Mouse (Mus musculus): Measurements from ENCODE around the gene Flcn. TPM values are rescaled to one million over a fixed set of nuclear protein-coding genes. Genes with fewer than 3 reads are reported as not detected.

The Flcn gene
- polyA plus RNA-seq, 1 experiment from 2014 or later, result 26.9 TPM

DNA sequence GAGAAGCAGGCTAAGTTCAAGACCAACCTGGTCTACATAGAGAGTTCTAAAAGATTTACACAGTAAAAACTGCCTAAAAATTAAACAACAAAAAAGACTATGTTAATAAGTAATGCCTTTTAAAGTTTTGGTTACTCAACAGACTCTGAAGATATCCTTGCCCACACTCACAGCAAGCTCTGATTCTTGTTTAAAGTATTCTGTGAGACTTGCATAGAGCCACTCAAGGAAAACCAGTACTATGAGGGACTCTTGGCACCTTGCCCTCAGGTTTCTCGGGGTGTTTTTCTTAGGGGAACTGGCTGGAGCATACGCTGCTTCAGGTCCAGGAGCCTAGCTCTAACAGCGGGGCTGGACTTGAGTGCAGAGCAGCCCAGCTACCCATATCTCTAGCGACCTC is 30.4 kb downstream of the Flcn start:
- H3K27ac ChIP-seq (replicated peaks), result no peak overlapping the region
- no peak for ATAC-seq (ENCODE audit: extremely low read depth, insufficient number of reproducible peaks, low FRiP score, low TSS enrichment)

DNA sequence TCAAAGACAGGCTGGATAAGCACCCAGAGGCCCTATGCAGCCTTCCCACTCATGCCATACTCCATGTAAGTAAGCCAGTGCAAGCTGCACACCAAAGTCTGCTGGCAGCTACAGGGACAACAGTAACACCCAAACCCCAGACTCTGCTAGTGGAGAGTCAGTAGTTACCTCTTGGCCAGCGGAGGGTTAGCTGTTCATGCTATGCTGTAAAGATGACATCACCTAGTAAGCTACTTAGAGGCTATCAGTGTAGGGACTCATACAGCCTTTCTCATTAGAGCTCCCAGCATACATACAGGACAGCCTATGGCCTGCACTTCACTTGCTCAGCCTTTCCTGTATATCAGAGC is 31.0 kb downstream of the Flcn start:
- ATAC-seq (ENCODE audit: extremely low read depth, insufficient number of reproducible peaks, low FRiP score, low TSS enrichment), result no peak
- H3K9me3 ChIP-seq, result no peaks in the 10 kb centered on the region
- no peaks in the 10 kb centered on the region for H3K27me3 ChIP-seq (replicated peaks)
- H3K36me3 ChIP-seq, result peaks cover 51% of the 10 kb centered on the region
- no peak overlapping the region for H3K9ac ChIP-seq
- no peak overlapping the region for H3K4me3 ChIP-seq
- H3K4me2 ChIP-seq, result no peak overlapping the region
- H3K27ac ChIP-seq (replicated peaks), result no peak overlapping the region
- 48% methylated on average over 1 of the region's 1 CpGs for WGBS
- H3K4me1 ChIP-seq, result peaks cover 26% of the 10 kb centered on the region

More for the DNA sequence above, 30.4 kb downstream of the Flcn start:
- WGBS, result 65% methylated on average over 4 of the region's 4 CpGs
- Histone ChIP-seq H3K4me1 (peaks cover 26% of the 10 kb centered on the region), H3K36me3 (peaks cover 45% of the 10 kb centered on the region), H3K9ac (no peak overlapping the region), H3K4me2 (no peak overlapping the region), H3K27me3 (replicated peaks) (no peaks in the 10 kb centered on the region), H3K4me3 (no peak overlapping the region), H3K9me3 (no peaks in the 10 kb centered on the region)

DNA sequence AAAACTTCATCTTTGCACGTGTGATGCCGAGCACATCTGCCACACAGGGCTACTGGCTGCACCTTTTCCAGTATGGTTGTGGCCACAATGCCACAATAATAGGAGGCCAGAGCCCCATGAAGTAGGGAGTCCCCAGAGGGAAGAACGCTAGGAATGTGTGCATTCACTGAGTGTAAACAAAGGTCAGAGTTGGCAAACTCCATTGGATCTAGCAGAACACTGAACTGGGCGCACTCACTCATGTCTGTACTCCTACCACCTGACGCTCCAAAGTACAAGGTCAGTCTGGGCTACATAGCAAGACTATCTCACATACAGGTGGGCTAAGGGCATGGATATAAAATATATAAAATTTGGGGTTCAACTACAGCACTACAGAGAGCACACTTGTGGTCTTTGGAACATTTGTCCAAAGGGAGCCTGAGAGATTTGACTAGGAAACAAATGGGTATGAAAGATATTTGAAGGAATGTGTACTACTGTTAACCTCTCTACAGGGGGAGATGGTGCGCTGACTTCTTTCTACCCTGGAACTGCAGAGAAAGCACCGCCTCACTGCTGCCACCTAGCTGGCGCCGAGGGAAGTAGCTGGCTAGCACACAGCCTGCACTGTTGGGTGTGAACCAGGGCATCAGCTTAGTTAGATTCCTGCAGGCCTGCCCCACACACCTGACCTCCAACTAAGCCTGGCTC is 31.5 kb downstream of the Flcn start:
- Histone ChIP-seq H3K27ac (replicated peaks) (no peak overlapping the region), H3K9me3 (no peaks in the 10 kb centered on the region), H3K4me2 (no peak overlapping the region), H3K9ac (no peak overlapping the region), H3K36me3 (peaks cover 56% of the 10 kb centered on the region), H3K4me3 (no peak overlapping the region), H3K27me3 (replicated peaks) (no peaks in the 10 kb centered on the region), H3K4me1 (peaks cover 26% of the 10 kb centered on the region)
- 54% methylated on average over 9 of the region's 9 CpGs for WGBS
- peak; percentile 14; the same call in 1 of the 2 replicates for ATAC-seq (ENCODE audit: extremely low read depth, insufficient number of reproducible peaks, low FRiP score, low TSS enrichment)

DNA sequence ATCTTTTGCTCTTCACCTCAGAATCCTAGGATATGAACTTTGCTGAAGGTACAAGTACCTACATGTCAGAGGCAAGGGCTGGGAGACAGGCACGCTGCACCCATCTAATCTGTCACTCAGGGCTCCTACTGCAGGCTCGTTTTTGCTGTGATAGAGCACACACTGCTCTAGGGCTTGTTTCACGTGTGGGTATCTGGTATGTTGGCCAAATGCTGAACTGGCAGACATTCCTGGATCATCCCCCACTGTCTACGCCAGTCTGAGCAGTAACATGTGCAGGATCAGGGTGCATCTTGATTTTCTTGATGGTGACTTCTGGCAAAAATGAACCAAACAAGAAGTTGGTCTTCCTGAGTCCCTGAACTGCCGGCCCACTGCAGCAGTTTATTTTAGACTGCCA is 32.6 kb downstream of the Flcn start:
- Histone ChIP-seq H3K4me1 (peaks cover 18% of the 10 kb centered on the region), H3K36me3 (peaks cover 67% of the 10 kb centered on the region), H3K27ac (replicated peaks) (no peak overlapping the region), H3K27me3 (replicated peaks) (no peaks in the 10 kb centered on the region), H3K4me3 (no peak overlapping the region), H3K9ac (no peak overlapping the region), H3K4me2 (no peak overlapping the region), H3K9me3 (no peaks in the 10 kb centered on the region)
- no peak for ATAC-seq (ENCODE audit: extremely low read depth, insufficient number of reproducible peaks, low FRiP score, low TSS enrichment)
- WGBS, result 70% methylated on average over 5 of the region's 5 CpGs

DNA sequence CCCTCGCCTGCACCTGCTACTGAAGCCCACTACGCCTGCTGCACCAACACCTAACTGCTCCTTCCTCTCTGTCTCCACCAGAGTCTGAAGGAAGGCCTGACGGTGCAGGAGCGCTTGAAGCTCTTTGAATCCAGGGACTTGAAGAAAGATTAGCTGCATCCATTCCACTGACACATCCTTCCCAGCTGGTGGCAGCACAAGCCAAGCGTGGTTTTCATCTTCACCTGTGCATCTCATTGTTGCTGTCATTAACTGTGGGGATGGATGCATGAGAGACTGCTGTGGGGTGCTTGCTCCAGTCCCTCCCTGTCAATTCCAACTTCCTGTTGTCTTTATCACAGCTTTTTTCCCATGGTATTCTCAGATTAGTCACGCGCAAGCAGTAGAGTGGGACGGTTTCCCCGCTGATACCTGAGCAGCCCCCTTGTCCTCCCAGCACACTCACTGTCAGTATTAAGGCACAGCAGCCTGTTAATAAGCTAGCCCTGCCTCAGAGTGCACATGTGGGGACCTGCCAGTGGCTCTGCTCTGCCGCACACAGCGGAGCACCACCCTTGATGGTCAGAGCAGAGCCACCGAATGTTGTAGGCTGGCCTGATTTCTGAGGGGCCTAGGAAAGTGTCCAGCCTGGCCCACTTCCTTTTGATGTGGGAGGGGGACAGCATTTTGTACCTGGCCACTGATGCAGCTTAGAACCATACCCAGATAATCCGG is 34.2 kb downstream of the Flcn start:
- no peaks in the 10 kb centered on the region for H3K27me3 ChIP-seq (replicated peaks)
- H3K27ac ChIP-seq (replicated peaks), result no peak overlapping the region
- H3K4me2 ChIP-seq, result no peak overlapping the region
- H3K9me3 ChIP-seq, result no peaks in the 10 kb centered on the region
- no peak for ATAC-seq (ENCODE audit: extremely low read depth, insufficient number of reproducible peaks, low FRiP score, low TSS enrichment)
- no peak overlapping the region for H3K4me3 ChIP-seq
- WGBS, result 84% methylated on average over 13 of the region's 13 CpGs
- H3K9ac ChIP-seq, result no peak overlapping the region
- peaks cover 19% of the 10 kb centered on the region for H3K4me1 ChIP-seq
- peaks cover 83% of the 10 kb centered on the region for H3K36me3 ChIP-seq

DNA sequence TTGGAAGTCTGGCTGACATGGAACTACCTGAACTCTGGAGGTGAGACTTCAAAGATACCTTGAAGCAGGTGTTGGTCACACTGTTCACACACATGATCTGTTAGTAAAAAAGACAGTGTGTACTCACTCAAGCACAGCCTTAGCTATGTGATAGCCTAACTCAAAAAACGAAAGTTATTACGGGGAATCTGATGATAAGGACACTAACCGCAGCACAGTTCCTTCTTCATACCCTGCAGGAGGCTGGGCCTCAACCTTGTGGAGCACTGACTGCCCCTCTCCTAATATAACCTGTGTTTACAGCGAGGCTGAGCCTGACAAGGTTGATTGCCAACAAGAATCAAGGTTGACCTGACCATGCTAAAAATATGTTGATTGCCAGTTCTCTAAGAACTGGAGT is 35.3 kb downstream of the Flcn start:
- H3K9ac ChIP-seq, result no peak overlapping the region
- H3K9me3 ChIP-seq, result no peaks in the 10 kb centered on the region
- no peak overlapping the region for H3K27ac ChIP-seq (replicated peaks)
- no peak for ATAC-seq (ENCODE audit: extremely low read depth, insufficient number of reproducible peaks, low FRiP score, low TSS enrichment)
- H3K4me3 ChIP-seq, result no peak overlapping the region
- peaks cover 94% of the 10 kb centered on the region for H3K36me3 ChIP-seq
- H3K4me2 ChIP-seq, result no peak overlapping the region
- peaks cover 19% of the 10 kb centered on the region for H3K4me1 ChIP-seq
- H3K27me3 ChIP-seq (replicated peaks), result no peaks in the 10 kb centered on the region
- 81% methylated on average over 4 of the region's 4 CpGs for WGBS

DNA sequence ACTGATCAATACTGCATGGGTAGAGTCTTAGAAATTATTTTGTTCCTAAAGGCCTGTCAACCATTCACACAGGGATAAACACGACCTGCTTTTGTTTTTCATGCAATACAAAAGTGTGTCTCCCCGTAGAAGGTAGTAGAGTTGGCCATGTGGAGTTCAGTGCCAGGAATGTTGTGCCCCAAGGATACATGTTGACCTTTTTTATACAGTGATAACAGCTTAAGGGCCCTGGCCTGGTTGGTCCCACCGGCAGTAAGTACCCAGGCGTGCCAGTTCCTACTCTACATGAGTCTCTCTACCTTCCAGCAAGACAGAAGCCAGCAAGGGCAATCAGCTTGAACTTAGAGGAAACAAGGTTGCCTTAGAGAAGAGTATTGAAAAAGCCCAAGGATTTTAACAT is 36.9 kb downstream of the Flcn start:
- Histone ChIP-seq H3K4me1 (peaks cover 22% of the 10 kb centered on the region), H3K9ac (no peak overlapping the region), H3K36me3 (peaks cover 100% of the 10 kb centered on the region), H3K27me3 (replicated peaks) (no peaks in the 10 kb centered on the region), H3K27ac (replicated peaks) (no peak overlapping the region), H3K4me2 (no peak overlapping the region), H3K9me3 (no peaks in the 10 kb centered on the region), H3K4me3 (no peak overlapping the region)
- no peak for ATAC-seq (ENCODE audit: extremely low read depth, insufficient number of reproducible peaks, low FRiP score, low TSS enrichment)
- 81% methylated on average over 4 of the region's 4 CpGs for WGBS

DNA sequence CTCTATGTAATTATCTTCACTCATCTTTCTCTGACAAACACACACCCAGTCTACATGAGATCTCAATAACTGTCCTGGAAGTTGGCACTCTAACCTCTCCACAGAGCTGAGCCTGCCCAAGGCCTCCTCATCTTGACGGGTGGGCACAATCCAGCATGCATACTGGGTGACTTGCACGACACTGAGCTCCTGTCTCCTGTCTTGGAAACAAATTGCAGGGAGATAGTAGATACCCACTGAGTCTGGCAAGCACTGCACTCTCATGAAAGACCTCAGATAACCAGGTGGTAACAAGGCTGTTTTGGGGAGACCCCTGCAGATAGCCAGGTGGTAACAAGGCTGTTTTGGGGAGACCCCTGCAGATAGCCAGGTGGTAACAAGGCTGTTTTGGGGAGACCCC is 37.5 kb downstream of the Flcn start:
- Histone ChIP-seq H3K27me3 (replicated peaks) (no peaks in the 10 kb centered on the region), H3K36me3 (peaks cover 100% of the 10 kb centered on the region), H3K9ac (no peak overlapping the region), H3K27ac (replicated peaks) (no peak overlapping the region), H3K9me3 (no peaks in the 10 kb centered on the region), H3K4me3 (no peak overlapping the region), H3K4me2 (no peak overlapping the region), H3K4me1 (peaks cover 22% of the 10 kb centered on the region)
- ATAC-seq (ENCODE audit: extremely low read depth, insufficient number of reproducible peaks, low FRiP score, low TSS enrichment), result no peak
- 84% methylated on average over 2 of the region's 2 CpGs for WGBS

DNA sequence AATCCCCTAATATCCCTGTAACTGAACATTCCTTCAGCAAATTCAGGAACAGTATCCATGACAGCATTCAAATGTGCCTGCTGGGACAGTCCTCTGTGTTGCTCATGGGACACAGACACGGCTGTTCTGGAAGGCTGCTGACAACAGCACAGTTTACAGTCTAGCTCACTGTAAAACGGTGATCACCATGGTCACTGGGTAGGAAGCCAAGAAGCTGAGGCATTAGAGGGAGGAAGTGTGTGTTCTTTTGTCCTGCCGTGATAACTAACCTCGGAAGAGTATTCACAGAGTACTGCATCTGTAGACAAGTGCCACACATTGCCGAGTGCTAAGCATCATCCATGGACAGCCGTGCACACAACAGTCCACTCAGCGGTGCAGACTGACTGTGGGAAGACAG is 39.1 kb downstream of the Flcn start:
- WGBS, result 78% methylated on average over 7 of the region's 7 CpGs
- Histone ChIP-seq H3K9me3 (no peaks in the 10 kb centered on the region), H3K9ac (no peak overlapping the region), H3K4me3 (no peak overlapping the region), H3K4me2 (no peak overlapping the region), H3K36me3 (peaks cover 100% of the 10 kb centered on the region), H3K4me1 (peaks cover 22% of the 10 kb centered on the region), H3K27ac (replicated peaks) (no peak overlapping the region), H3K27me3 (replicated peaks) (no peaks in the 10 kb centered on the region)
- no peak for ATAC-seq (ENCODE audit: extremely low read depth, insufficient number of reproducible peaks, low FRiP score, low TSS enrichment)

DNA sequence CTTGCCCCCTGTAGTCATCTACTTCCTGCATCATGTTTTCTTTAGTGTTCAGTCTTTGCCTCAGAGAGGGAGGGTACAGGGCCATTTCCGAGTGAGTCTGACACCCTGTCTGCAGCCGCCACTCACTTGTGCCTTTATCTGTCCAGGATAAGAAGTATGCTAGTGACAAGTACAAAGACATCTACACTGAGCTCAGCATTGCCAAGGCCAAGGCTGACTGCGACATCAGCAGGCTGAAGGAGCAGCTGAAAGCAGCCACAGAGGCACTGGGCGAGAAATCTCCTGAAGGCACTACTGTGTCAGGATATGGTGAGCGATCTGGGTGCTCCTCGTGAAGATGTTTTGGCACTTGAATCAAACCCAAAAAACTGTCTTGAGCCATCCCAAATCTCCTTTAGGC is 40.1 kb downstream of the Flcn start:
- Histone ChIP-seq H3K27me3 (replicated peaks) (no peaks in the 10 kb centered on the region), H3K9me3 (no peaks in the 10 kb centered on the region), H3K36me3 (peaks cover 100% of the 10 kb centered on the region), H3K4me1 (peaks cover 22% of the 10 kb centered on the region), H3K27ac (replicated peaks) (peak overlapping the region; percentile 39), H3K4me2 (no peak overlapping the region), H3K4me3 (no peak overlapping the region), H3K9ac (peak overlapping the region; percentile 47; the same call in 1 of the 2 replicates)
- 42% methylated on average over 6 of the region's 6 CpGs for WGBS
- no peak for ATAC-seq (ENCODE audit: extremely low read depth, insufficient number of reproducible peaks, low FRiP score, low TSS enrichment)

DNA sequence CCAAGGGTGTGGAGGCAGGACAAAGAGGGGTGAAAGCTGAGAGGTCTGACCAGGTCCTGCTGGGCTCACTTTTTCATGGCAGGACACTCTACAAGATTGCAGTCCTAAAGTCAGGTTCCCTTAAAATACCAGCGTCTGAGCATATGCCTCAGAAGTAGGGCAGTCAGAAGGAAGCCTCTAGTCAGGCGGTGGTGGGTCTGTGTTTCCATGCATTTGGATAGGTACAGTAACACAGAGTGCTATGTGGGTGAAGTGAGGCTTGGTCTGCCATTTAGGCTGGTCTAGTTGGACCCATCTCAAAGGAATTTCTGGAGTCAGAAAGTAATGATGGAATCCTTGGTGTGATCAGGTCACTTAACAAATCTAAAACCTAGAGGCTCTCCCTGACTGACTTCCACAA is 40.5 kb downstream of the Flcn start:
- Histone ChIP-seq H3K4me2 (no peak overlapping the region), H3K9ac (no peak overlapping the region), H3K27ac (replicated peaks) (peak overlapping the region; percentile 39), H3K9me3 (no peaks in the 10 kb centered on the region), H3K27me3 (replicated peaks) (no peaks in the 10 kb centered on the region), H3K36me3 (peaks cover 100% of the 10 kb centered on the region), H3K4me3 (no peak overlapping the region), H3K4me1 (peaks cover 22% of the 10 kb centered on the region)
- ATAC-seq (ENCODE audit: extremely low read depth, insufficient number of reproducible peaks, low FRiP score, low TSS enrichment), result no peak
- WGBS, result 75% methylated on average over 2 of the region's 2 CpGs

DNA sequence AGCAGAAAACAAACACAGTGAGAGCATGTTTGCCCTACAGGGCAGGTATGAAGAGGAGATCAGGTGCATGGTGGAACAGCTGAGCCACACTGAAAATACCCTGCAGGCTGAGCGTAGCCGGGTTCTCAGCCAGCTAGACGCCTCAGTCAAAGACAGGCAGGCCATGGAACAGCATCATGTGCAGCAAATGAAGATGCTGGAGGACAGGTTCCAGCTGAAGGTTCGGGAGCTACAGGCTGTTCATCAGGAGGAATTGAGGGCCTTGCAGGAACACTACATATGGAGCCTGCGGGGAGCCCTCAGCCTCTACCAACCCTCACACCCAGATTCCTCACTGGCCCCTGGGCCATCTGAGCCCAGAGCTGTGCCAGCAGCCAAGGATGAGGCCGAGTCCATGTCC is 49.0 kb downstream of the Flcn start:
- peaks cover 99% of the 10 kb centered on the region for H3K36me3 ChIP-seq
- 93% methylated on average over 6 of the region's 6 CpGs for WGBS

More for the DNA sequence above, 49.0 kb downstream of the Flcn start:
- ATAC-seq (ENCODE audit: extremely low read depth, insufficient number of reproducible peaks, low FRiP score, low TSS enrichment), result no peak
- no peak overlapping the region for H3K27ac ChIP-seq (replicated peaks)
- H3K4me1 ChIP-seq, result peaks cover 28% of the 10 kb centered on the region
- H3K4me2 ChIP-seq, result no peak overlapping the region
- no peak overlapping the region for H3K4me3 ChIP-seq
- no peaks in the 10 kb centered on the region for H3K9me3 ChIP-seq
- H3K27me3 ChIP-seq (replicated peaks), result no peaks in the 10 kb centered on the region
- H3K9ac ChIP-seq, result no peak overlapping the region

Measured in heart, embryonic 13.5 days (tissue).